Mouse (Mus musculus): ENCODE measurements around the gene Tnxb. TPM values are rescaled to one million over a fixed set of nuclear protein-coding genes. Genes with fewer than 3 reads are reported as not detected.

Gene Tnxb
- total and polyA plus RNA-seq, 2 experiments = 3.5 to 3.6 TPM

DNA sequence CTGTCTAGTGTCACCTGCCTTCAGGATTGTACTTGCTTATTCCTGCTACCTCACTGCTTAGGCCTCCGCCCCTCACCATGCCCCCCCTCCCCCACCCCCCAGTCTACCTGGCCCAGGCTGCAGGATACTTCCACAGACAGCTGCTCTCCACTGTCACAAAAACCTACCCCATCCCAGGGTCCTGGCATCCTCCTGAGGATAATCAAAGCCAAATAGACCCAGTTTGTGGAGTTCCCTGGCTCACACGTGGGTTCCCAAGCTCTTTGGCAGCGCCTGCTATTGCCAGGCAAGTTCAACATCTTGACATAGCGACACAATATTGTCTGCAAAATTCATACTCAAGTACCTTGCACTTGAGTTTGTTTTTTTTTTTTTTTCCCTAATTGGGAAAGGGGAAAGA is 10.3 kb downstream of the Tnxb start:
- Histone ChIP-seq H3K27me3 (ENCODE audit: control insufficient read depth, insufficient read depth, low read length) (no peaks in the 10 kb centered on the region), H3K4me1 (ENCODE audit: control insufficient read depth, insufficient read depth, low read length) (no peaks in the 10 kb centered on the region), H3K36me3 (ENCODE audit: control insufficient read depth, insufficient read depth, low read length) (no peaks in the 10 kb centered on the region), H3K27ac (replicated peaks; ENCODE audit: insufficient read depth, low read depth, low read length) (no peak overlapping the region), H3K9ac (ENCODE audit: low read depth, low read length) (no peak overlapping the region), H3K79me2 (ENCODE audit: control insufficient read depth, insufficient read depth, low read length) (no peaks in the 10 kb centered on the region), H3K4me3 (ENCODE audit: insufficient read depth, low read depth, low read length) (no peak overlapping the region)
- 80% methylated on average over 4 of the region's 4 CpGs for WGBS
- TF ChIP-seq CTCF (IDR thresholded peaks at IDR 0.05; ENCODE audit: low read depth, low read length) = no peak
- no peak for TF ChIP-seq POLR2A (IDR thresholded peaks at IDR 0.05; ENCODE audit: extremely low read depth, insufficient read depth, low read length)
- no peak for DNase-seq (ENCODE audit: extremely low read depth, low read depth, low spot score)

GRCm38 (mm10) chr17:34681132-34681571 is 10.8 kb downstream of the Tnxb start:
- no peaks in the 10 kb centered on the region for H3K27me3 ChIP-seq (ENCODE audit: control insufficient read depth, insufficient read depth, low read length)
- no peak overlapping the region for H3K4me3 ChIP-seq (ENCODE audit: insufficient read depth, low read depth, low read length)
- peak overlapping the region; percentile 28 for H3K27ac ChIP-seq (replicated peaks; ENCODE audit: insufficient read depth, low read depth, low read length)
- 62% methylated on average over 17 of the region's 17 CpGs for WGBS
- no peak overlapping the region; the same call in 1 of the 2 replicates for H3K9ac ChIP-seq (ENCODE audit: low read depth, low read length)
- H3K4me1 ChIP-seq (ENCODE audit: control insufficient read depth, insufficient read depth, low read length) = no peaks in the 10 kb centered on the region
- no peaks in the 10 kb centered on the region for H3K79me2 ChIP-seq (ENCODE audit: control insufficient read depth, insufficient read depth, low read length)
- TF ChIP-seq CTCF (IDR thresholded peaks at IDR 0.05; ENCODE audit: low read depth, low read length) (no peak), POLR2A (IDR thresholded peaks at IDR 0.05; ENCODE audit: extremely low read depth, insufficient read depth, low read length) (no peak)
- no peak for DNase-seq (ENCODE audit: extremely low read depth, low read depth, low spot score)
- no peaks in the 10 kb centered on the region for H3K36me3 ChIP-seq (ENCODE audit: control insufficient read depth, insufficient read depth, low read length)

DNA sequence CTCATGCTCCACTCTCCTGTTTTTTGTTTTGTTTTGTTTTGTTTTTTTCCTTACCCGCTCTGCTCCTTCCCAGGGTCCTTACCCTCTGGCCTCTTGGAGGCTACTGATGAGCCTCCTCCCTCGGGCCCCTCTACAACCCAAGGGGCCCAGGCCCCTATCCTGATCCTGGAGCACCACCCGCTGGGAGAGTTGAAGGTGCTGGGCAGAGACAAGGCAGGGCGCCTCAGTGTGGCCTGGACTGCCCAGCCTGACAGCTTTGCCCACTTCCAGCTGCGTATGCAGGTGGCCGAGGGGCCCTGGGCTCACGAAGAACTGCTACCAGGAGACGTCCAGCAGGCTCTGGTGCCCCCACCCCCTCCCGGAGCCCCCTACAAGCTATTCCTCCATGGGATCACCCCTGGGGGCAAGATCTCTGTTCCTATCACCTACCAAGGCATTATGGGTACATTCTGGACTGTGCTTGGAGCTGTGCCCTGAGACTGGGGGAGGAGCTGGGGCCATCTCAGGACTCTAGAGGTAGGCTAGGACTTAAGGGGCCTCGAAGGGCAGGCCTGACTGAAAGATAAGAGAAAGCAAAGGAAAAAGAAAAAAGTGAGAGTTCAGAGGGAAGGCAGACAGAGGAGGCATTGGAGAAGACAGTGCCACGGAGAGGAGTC is 11.7 kb downstream of the Tnxb start:
- Histone ChIP-seq H3K27ac (replicated peaks; ENCODE audit: insufficient read depth, low read depth, low read length) (0 out of 2 replicates have a peak overlapping the region, but pooled peaks have one; percentile 19), H3K36me3 (ENCODE audit: control insufficient read depth, insufficient read depth, low read length) (no peaks in the 10 kb centered on the region), H3K79me2 (ENCODE audit: control insufficient read depth, insufficient read depth, low read length) (no peaks in the 10 kb centered on the region), H3K4me3 (ENCODE audit: insufficient read depth, low read depth, low read length) (no peak overlapping the region), H3K27me3 (ENCODE audit: control insufficient read depth, insufficient read depth, low read length) (no peaks in the 10 kb centered on the region), H3K4me1 (ENCODE audit: control insufficient read depth, insufficient read depth, low read length) (no peaks in the 10 kb centered on the region), H3K9ac (ENCODE audit: low read depth, low read length) (no peak overlapping the region)
- WGBS = 71% methylated on average over 11 of the region's 11 CpGs
- DNase-seq (ENCODE audit: extremely low read depth, low read depth, low spot score) = no peak
- TF ChIP-seq POLR2A (IDR thresholded peaks at IDR 0.05; ENCODE audit: extremely low read depth, insufficient read depth, low read length) = no peak
- TF ChIP-seq CTCF (IDR thresholded peaks at IDR 0.05; ENCODE audit: low read depth, low read length) = no peak

- no peak for DNase-seq (ENCODE audit: extremely low read depth, low read depth, low spot score)
- Histone ChIP-seq H3K4me3 (ENCODE audit: insufficient read depth, low read depth, low read length) (no peak overlapping the region), H3K9ac (ENCODE audit: low read depth, low read length) (no peak overlapping the region), H3K79me2 (ENCODE audit: control insufficient read depth, insufficient read depth, low read length) (no peaks in the 10 kb centered on the region), H3K27me3 (ENCODE audit: control insufficient read depth, insufficient read depth, low read length) (no peaks in the 10 kb centered on the region), H3K36me3 (ENCODE audit: control insufficient read depth, insufficient read depth, low read length) (no peaks in the 10 kb centered on the region), H3K27ac (replicated peaks; ENCODE audit: insufficient read depth, low read depth, low read length) (no peak overlapping the region), H3K4me1 (ENCODE audit: control insufficient read depth, insufficient read depth, low read length) (no peaks in the 10 kb centered on the region)
- TF ChIP-seq POLR2A (IDR thresholded peaks at IDR 0.05; ENCODE audit: extremely low read depth, insufficient read depth, low read length) (no peak), CTCF (IDR thresholded peaks at IDR 0.05; ENCODE audit: low read depth, low read length) (no peak)
- 86% methylated on average over 8 of the region's 8 CpGs for WGBS
These were observed 12.8 kb downstream of the Tnxb start for GRCm38 (mm10) chr17:34683179-34683578.

- no peaks in the 10 kb centered on the region for H3K36me3 ChIP-seq (ENCODE audit: control insufficient read depth, insufficient read depth, low read length)
- no peak for DNase-seq (ENCODE audit: extremely low read depth, low read depth, low spot score)
- no peak overlapping the region for H3K4me3 ChIP-seq (ENCODE audit: insufficient read depth, low read depth, low read length)
- no peaks in the 10 kb centered on the region for H3K79me2 ChIP-seq (ENCODE audit: control insufficient read depth, insufficient read depth, low read length)
- H3K4me1 ChIP-seq (ENCODE audit: control insufficient read depth, insufficient read depth, low read length) = no peaks in the 10 kb centered on the region
- WGBS = 79% methylated on average over 10 of the region's 10 CpGs
- H3K27ac ChIP-seq (replicated peaks; ENCODE audit: insufficient read depth, low read depth, low read length) = no peak overlapping the region
- no peak for TF ChIP-seq CTCF (IDR thresholded peaks at IDR 0.05; ENCODE audit: low read depth, low read length)
- no peak for TF ChIP-seq POLR2A (IDR thresholded peaks at IDR 0.05; ENCODE audit: extremely low read depth, insufficient read depth, low read length)
- no peak overlapping the region for H3K9ac ChIP-seq (ENCODE audit: low read depth, low read length)
- H3K27me3 ChIP-seq (ENCODE audit: control insufficient read depth, insufficient read depth, low read length) = no peaks in the 10 kb centered on the region
These were observed 13.4 kb downstream of the Tnxb start for GRCm38 (mm10) chr17:34683686-34684220.

DNA sequence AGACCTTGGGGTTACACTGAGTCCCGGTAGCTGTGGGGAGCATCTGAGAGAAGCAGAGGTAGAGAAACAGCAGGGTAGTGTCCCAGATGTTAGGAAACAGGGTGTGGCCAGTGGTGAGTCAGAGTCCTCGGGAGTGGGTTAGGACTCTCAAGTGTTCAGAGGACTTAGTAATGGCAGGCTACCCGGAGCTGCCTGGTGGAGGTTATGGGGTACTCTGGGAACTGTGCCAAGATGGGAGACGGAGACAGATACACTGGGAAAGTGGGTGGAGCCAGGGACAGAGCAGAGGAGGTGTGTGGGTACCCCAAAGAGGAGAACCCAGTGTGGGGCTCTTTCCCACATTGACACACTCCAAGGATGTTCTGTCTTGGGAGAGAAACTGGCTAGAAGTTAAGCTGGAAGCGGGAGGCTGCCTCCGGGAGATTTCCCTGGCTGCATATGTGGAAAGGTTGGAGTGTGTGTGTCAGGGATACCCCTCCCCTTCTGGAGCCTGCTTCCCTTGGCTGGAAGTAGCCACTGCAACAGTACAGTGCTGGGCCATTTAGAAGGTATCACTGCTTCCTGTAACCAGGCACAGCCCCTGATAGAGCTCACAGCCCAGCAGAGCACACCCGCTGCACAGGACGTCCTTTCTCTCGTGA is 14.0 kb downstream of the Tnxb start:
- Histone ChIP-seq H3K27me3 (ENCODE audit: control insufficient read depth, insufficient read depth, low read length) (no peaks in the 10 kb centered on the region), H3K36me3 (ENCODE audit: control insufficient read depth, insufficient read depth, low read length) (no peaks in the 10 kb centered on the region), H3K9ac (ENCODE audit: low read depth, low read length) (no peak overlapping the region), H3K4me3 (ENCODE audit: insufficient read depth, low read depth, low read length) (no peak overlapping the region), H3K4me1 (ENCODE audit: control insufficient read depth, insufficient read depth, low read length) (no peaks in the 10 kb centered on the region), H3K79me2 (ENCODE audit: control insufficient read depth, insufficient read depth, low read length) (no peaks in the 10 kb centered on the region), H3K27ac (replicated peaks; ENCODE audit: insufficient read depth, low read depth, low read length) (no peak overlapping the region)
- TF ChIP-seq POLR2A (IDR thresholded peaks at IDR 0.05; ENCODE audit: extremely low read depth, insufficient read depth, low read length) = no peak
- no peak for TF ChIP-seq CTCF (IDR thresholded peaks at IDR 0.05; ENCODE audit: low read depth, low read length)
- no peak for DNase-seq (ENCODE audit: extremely low read depth, low read depth, low spot score)
- WGBS = 61% methylated on average over 9 of the region's 9 CpGs

Data from liver, adult 2 months (tissue).